Mouse (Mus musculus): Measurements from ENCODE around the gene Siglec1. TPM values are rescaled to one million over a fixed set of nuclear protein-coding genes. Genes with fewer than 3 reads are reported as not detected.
"Not testable (repeated sequence)": the region's sequence is repeated elsewhere in the genome, so short reads cannot be mapped to it uniquely, and the experiment has no call there.

Gene Siglec1
- polyA plus RNA-seq, 2 experiments = 0.70 to 0.93 TPM

DNA sequence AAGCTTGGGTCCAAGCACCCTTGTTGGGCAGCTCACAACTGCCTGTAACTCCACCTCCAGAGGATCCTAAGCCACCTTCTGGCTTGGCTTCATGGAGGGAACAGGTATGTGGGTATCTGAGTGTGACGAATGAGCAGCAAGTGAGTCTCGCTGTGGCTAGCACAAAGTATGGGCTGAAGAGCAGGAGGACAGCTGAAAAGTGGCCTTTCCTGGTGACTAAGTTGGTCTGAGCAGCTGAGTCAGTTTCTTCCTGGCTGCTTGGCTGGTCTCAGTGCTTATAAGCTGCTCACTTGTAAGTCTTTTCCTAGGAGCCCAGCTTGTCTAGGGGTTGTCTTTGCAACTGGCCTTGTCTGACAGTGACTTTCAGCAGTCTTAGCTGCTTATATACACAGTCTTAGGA lies 50.2 kb downstream of the Siglec1 start:
- H3K27ac ChIP-seq = no peak overlapping the region
- H3K9ac ChIP-seq (replicated peaks) = no peak overlapping the region
- TF ChIP-seq CTCF (IDR thresholded peaks at IDR 0.05; ENCODE audit: low read depth) = no peak
- TF ChIP-seq EP300 (IDR thresholded peaks at IDR 0.05; ENCODE audit: low read depth) = no peak
- H3K36me3 ChIP-seq (replicated peaks; ENCODE audit: control insufficient read depth, insufficient read depth, low read depth) = no peaks in the 10 kb centered on the region
- peaks cover 2 to 8% of the 10 kb centered on the region in 2 experiments; a peak in 3 of 4 replicates for H3K4me1 ChIP-seq (replicated peaks; ENCODE audit: control insufficient read depth in 2 of 2, insufficient read depth in 2 of 2, low read length in 1 of 2)
- H3K27me3 ChIP-seq (ENCODE audit: control insufficient read depth, insufficient read depth, low read length) = peaks cover 27% of the 10 kb centered on the region
- H3K4me2 ChIP-seq (ENCODE audit: low read depth) = no peak overlapping the region
- ATAC-seq (ENCODE audit: insufficient read depth) = no peak
- no peak overlapping the region for H3K4me3 ChIP-seq (ENCODE audit: insufficient read depth in 1 of 2, low read depth in 2 of 2, low read length in 2 of 2)
- DNase-seq (ENCODE audit: low read depth in 3 of 3, low spot score in 3 of 3) = no peak
- no peaks in the 10 kb centered on the region for H3K9me3 ChIP-seq (ENCODE audit: control insufficient read depth, low read length)
- WGBS (ENCODE audit: insufficient replicate concordance) = 79% methylated on average over 2 of the region's 2 CpGs

DNA sequence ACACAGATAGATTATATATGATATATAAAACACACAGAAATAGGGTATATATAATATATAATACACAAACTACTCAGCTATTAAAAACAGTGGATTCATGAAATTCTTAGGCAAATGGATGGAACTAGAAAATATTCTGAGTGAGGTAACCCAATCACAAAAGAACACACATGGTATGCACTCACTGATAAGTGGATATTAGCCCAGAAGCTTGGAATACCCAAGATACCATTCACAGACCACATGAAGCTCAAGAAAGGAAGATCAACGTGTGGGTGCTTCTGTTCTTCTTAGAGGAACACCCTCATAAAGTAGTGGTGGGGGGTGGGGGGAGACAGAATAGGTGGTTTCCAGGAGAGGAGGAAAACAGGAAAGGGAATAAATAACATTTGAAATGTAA lies 55.2 kb downstream of the Siglec1 start:
- H3K27me3 ChIP-seq (ENCODE audit: control insufficient read depth, insufficient read depth, low read length); H3K4me3 ChIP-seq (ENCODE audit: insufficient read depth in 1 of 2, low read depth in 2 of 2, low read length in 2 of 2); H3K27ac ChIP-seq; H3K36me3 ChIP-seq (replicated peaks; ENCODE audit: control insufficient read depth, insufficient read depth, low read depth); H3K9ac ChIP-seq (replicated peaks); H3K9me3 ChIP-seq (ENCODE audit: control insufficient read depth, low read length); DNase-seq (ENCODE audit: low read depth in 3 of 3, low spot score in 3 of 3): not testable (repeated sequence)
- ATAC-seq (ENCODE audit: insufficient read depth) = peak; percentile 78
- Histone ChIP-seq H3K4me2 (ENCODE audit: low read depth) (peak overlapping the region; percentile 16; the same call in 1 of the 2 replicates), H3K4me1 (replicated peaks; ENCODE audit: control insufficient read depth in 2 of 2, insufficient read depth in 2 of 2, low read length in 1 of 2) (peaks cover 12 to 23% of the 10 kb centered on the region in 2 experiments)
- 8% methylated on average over 1 of the region's 1 CpGs for WGBS (ENCODE audit: insufficient replicate concordance)
- peak; percentile 79 for TF ChIP-seq EP300 (IDR thresholded peaks at IDR 0.05; ENCODE audit: low read depth)

DNA sequence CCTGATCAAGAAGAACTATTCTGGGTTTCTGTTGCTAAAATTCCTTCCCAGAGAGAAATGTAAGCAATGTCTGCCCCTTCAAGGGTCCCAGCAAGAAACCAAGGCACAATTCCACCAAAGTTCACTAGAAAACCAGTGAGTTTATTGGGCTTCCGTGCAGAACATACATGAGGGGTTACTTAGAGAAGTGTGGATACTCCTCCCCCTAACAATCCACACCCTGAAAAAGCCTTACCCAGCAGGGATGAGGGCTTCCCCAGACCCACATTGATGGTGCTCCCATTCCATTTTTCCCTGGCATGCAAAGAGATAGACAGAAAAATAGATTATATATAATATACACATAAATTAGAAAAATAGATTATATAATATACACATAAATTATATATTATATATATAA lies 55.6 kb downstream of the Siglec1 start:
- H3K4me2 ChIP-seq (ENCODE audit: low read depth) = no peak overlapping the region
- no peaks in the 10 kb centered on the region for H3K36me3 ChIP-seq (replicated peaks; ENCODE audit: control insufficient read depth, insufficient read depth, low read depth)
- DNase-seq (ENCODE audit: low read depth in 3 of 3, low spot score in 3 of 3) = no peak
- H3K27me3 ChIP-seq (ENCODE audit: control insufficient read depth, insufficient read depth, low read length) = no peaks in the 10 kb centered on the region
- ATAC-seq (ENCODE audit: insufficient read depth) = peak; percentile 55; the same call in 1 of the 2 replicates
- WGBS (ENCODE audit: insufficient replicate concordance) = 64% methylated on average over 1 of the region's 1 CpGs
- H3K9ac ChIP-seq (replicated peaks) = no peak overlapping the region
- TF ChIP-seq EP300 (IDR thresholded peaks at IDR 0.05; ENCODE audit: low read depth) = no peak
- no peak for TF ChIP-seq CTCF (IDR thresholded peaks at IDR 0.05; ENCODE audit: low read depth)
- no peak overlapping the region for H3K4me3 ChIP-seq (ENCODE audit: insufficient read depth in 1 of 2, low read depth in 2 of 2, low read length in 2 of 2)
- no peaks in the 10 kb centered on the region for H3K9me3 ChIP-seq (ENCODE audit: control insufficient read depth, low read length)
- peaks cover 12 to 23% of the 10 kb centered on the region in 2 experiments for H3K4me1 ChIP-seq (replicated peaks; ENCODE audit: control insufficient read depth in 2 of 2, insufficient read depth in 2 of 2, low read length in 1 of 2)
- no peak overlapping the region for H3K27ac ChIP-seq

DNA sequence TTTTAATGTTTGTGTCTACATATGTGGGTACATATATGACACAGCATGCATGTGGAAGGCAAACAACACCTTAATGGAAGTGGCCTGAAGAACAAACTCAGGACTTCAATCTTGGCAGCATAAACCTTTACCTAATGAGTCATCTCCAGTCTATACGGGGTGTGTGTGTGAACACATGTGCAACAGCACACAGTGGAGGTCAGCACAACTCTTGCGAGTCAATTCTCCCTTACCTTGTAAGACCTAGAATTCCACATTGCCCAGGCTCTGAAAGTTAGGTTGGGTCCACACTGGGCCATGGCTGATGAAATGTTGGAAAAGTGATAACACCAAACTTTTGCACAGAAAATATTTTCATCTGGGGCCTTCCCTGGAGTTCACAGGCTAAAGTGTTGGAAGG lies 56.0 kb downstream of the Siglec1 start:
- WGBS (ENCODE audit: insufficient replicate concordance) = 75% methylated on average over 2 of the region's 2 CpGs
- DNase-seq (ENCODE audit: low read depth in 3 of 3, low spot score in 3 of 3) (no peak), ATAC-seq (ENCODE audit: insufficient read depth) (no peak)
- Histone ChIP-seq H3K4me3 (ENCODE audit: insufficient read depth in 1 of 2, low read depth in 2 of 2, low read length in 2 of 2) (no peak overlapping the region), H3K9ac (replicated peaks) (no peak overlapping the region), H3K27ac (no peak overlapping the region), H3K4me1 (replicated peaks; ENCODE audit: control insufficient read depth in 2 of 2, insufficient read depth in 2 of 2, low read length in 1 of 2) (peaks cover 12 to 23% of the 10 kb centered on the region in 2 experiments), H3K4me2 (ENCODE audit: low read depth) (no peak overlapping the region), H3K27me3 (ENCODE audit: control insufficient read depth, insufficient read depth, low read length) (no peaks in the 10 kb centered on the region), H3K36me3 (replicated peaks; ENCODE audit: control insufficient read depth, insufficient read depth, low read depth) (no peaks in the 10 kb centered on the region), H3K9me3 (ENCODE audit: control insufficient read depth, low read length) (no peaks in the 10 kb centered on the region)
- TF ChIP-seq EP300 (IDR thresholded peaks at IDR 0.05; ENCODE audit: low read depth) (no peak), CTCF (IDR thresholded peaks at IDR 0.05; ENCODE audit: low read depth) (no peak)

DNA sequence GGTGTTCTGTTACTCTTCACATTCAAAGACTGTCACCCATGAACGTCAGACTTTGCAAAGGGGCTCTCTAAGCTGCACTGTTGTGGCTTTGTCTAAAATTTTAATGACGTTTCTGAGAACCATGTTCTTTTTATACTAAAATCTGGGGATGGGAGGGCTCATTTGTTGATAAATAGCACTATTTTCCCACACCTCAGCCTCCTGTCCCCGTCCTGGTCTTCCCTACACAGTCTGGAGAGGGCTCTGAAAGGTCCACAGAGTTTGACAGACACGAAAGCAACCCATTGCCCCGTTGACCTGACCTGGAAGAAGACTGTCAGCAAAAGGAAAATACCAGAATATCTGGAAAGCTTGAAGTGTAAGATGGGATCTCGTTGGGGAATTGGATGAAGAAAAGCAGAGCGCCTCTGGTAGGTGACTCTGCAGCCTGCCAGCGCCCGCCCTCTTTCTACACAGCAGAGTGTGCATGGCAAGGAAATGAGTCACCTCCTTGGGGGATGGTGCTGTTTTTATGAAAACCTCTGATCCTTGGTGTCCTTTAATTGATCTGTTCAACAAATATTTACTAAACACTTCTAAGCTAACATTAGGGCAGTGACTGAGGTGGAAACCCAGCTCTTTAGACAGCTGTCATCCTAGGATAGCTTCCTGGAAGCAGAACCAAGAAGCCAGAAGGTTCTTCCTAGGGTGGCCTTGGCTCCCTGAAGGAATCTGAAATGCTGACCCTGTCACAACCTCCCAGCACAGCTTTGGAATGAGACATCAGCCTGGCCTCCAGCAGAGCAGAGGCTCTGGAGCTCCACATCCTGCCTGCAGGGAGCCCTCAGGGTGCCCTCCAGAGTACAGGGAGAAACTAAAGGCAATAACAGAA lies 57.3 kb downstream of the Siglec1 start:
- H3K9ac ChIP-seq (replicated peaks) = no peak overlapping the region
- no peak overlapping the region for H3K4me3 ChIP-seq (ENCODE audit: insufficient read depth in 1 of 2, low read depth in 2 of 2, low read length in 2 of 2)
- H3K9me3 ChIP-seq (ENCODE audit: control insufficient read depth, low read length) = no peaks in the 10 kb centered on the region
- no peak overlapping the region; the same call in 1 of the 2 replicates for H3K27ac ChIP-seq
- DNase-seq (ENCODE audit: low read depth in 3 of 3, low spot score in 3 of 3) (no peak), ATAC-seq (ENCODE audit: insufficient read depth) (peak; percentile 49)
- WGBS (ENCODE audit: insufficient replicate concordance) = 52% methylated on average over 9 of the region's 9 CpGs
- H3K4me2 ChIP-seq (ENCODE audit: low read depth) = no peak overlapping the region
- no peak for TF ChIP-seq EP300 (IDR thresholded peaks at IDR 0.05; ENCODE audit: low read depth)
- H3K27me3 ChIP-seq (ENCODE audit: control insufficient read depth, insufficient read depth, low read length) = no peaks in the 10 kb centered on the region
- no peaks in the 10 kb centered on the region for H3K36me3 ChIP-seq (replicated peaks; ENCODE audit: control insufficient read depth, insufficient read depth, low read depth)
- H3K4me1 ChIP-seq (replicated peaks; ENCODE audit: control insufficient read depth in 2 of 2, insufficient read depth in 2 of 2, low read length in 1 of 2) = peaks cover 12 to 23% of the 10 kb centered on the region in 2 experiments
